Mouse (Mus musculus): ENCODE measurements around the gene Syncrip.

DNA sequence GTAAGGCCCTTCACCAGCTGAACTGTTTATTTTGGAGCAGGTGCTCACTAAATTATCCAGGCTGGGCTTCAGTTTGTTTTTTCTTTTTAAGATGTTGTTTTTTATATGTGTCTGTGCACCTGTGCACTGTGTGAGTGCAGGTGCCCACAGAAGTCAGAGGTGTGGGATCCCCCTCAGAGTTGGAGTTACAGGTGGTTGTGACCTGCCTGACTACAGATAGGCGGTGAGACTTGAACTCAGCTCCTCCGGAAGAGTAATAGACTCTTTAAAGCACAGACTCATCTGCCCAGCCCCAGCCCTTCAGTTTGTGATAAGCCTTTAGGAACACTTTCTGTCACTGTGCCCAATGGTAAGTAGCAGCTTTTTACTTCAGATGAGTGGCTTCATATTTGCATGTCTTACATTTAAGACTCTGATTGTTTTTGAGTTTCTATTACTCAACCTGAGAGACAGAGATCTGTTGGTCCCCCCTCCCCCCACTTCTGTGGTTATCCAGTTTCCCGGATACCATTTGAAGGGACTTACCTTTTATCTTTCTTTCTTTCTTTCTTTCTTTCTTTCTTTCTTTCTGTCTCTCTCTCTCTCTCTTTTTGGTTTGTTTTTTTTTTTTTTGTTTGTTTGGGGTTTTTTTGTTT, 34.1 kb upstream of the Syncrip start:
- TF ChIP-seq POLR2A (IDR thresholded peaks at IDR 0.05; ENCODE audit: borderline replicate concordance, extremely low read depth, low read depth, low read length) (no peak), CTCF (IDR thresholded peaks at IDR 0.05; ENCODE audit: insufficient read depth, low read length) (no peak)
